Mouse (Mus musculus): ENCODE results near the gene Zfp524.

GRCm38 (mm10) chr7:5057381-5057780, 43.2 kb downstream of the Zfp524 start:
- TF ChIP-seq POLR2A (IDR thresholded peaks at IDR 0.05; ENCODE audit: control insufficient read depth, extremely low read depth, insufficient read depth, low read length, poor library complexity) (no peak), CTCF (IDR thresholded peaks at IDR 0.05; ENCODE audit: borderline replicate concordance, control insufficient read depth, extremely low read depth, insufficient read depth, low read length, poor library complexity) (no peak)
